Mouse (Mus musculus): ENCODE measurements around the gene Pitpnm3. TPM values are rescaled to one million over a fixed set of nuclear protein-coding genes. Genes with fewer than 3 reads are reported as not detected.

The Pitpnm3 gene
- polyA plus RNA-seq, 1 experiment from 2014 or later, result 0.24 TPM

DNA sequence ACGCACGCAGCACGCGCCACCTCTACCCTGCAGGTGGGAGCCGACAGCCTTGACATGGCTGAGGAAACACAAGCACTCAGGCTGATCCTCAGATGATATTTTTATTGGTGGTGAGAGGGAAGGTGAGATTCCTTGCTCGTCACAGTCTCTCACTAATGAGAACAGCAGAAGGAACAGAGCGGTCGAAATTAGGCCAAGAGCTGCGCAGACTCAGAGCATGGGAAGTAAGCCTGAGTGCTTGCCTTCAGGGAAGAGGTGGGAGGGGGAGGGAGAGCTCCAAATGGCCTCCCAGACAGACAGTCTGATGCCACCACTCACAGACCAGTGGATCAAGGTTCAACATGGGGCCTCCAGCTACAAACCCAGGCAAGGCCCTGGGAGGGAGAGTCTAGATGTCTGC, 109.1 kb downstream of the Pitpnm3 start:
- H3K36me3 ChIP-seq (ENCODE audit: control insufficient read depth, insufficient read depth, low read length), result no peaks in the 10 kb centered on the region
- no peak overlapping the region for H3K27ac ChIP-seq (replicated peaks; ENCODE audit: low read depth, low read length)
- no peaks in the 10 kb centered on the region for H3K9me3 ChIP-seq (ENCODE audit: control insufficient read depth, low read length)
- H3K4me3 ChIP-seq (ENCODE audit: low read depth, low read length), result no peak overlapping the region
- H3K4me2 ChIP-seq (ENCODE audit: low read depth, severe bottlenecking), result no peak overlapping the region
- WGBS, result 86% methylated on average over 9 of the region's 9 CpGs
- no peaks in the 10 kb centered on the region for H3K4me1 ChIP-seq (ENCODE audit: control insufficient read depth, insufficient read depth, low read length)
- no peak for ATAC-seq (ENCODE audit: insufficient number of reproducible peaks, low FRiP score, low TSS enrichment, low read depth)
- DNase-seq (ENCODE audit: low spot score), result no peak
- H3K27me3 ChIP-seq (ENCODE audit: control insufficient read depth, insufficient read depth, low read length), result peaks cover 2% of the 10 kb centered on the region; the same call in 1 of the 2 replicates
- H3K9ac ChIP-seq (ENCODE audit: low read length), result no peak overlapping the region

DNA sequence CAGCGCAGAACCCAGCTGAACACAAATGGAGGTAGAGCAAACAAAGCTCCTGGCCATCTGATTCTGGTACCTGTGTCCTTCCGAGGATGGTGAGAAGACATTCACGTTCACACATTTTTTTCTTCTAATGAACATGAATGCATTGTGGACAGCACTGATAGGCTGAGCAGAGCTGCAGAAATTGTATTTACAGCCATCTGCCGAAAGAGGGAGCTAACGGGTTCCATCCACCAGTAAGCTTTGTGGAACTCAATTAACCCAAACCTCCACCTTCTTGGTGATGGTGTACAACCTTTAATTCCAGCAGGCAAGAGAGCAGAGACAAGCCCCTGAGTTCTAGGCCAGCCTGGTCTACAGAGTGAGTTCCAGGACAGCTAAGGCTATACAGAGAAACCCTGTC, 109.7 kb downstream of the Pitpnm3 start:
- no peak overlapping the region for H3K27ac ChIP-seq (replicated peaks; ENCODE audit: low read depth, low read length)
- H3K4me2 ChIP-seq (ENCODE audit: low read depth, severe bottlenecking), result no peak overlapping the region
- peaks cover 2% of the 10 kb centered on the region; the same call in 1 of the 2 replicates for H3K27me3 ChIP-seq (ENCODE audit: control insufficient read depth, insufficient read depth, low read length)
- no peak overlapping the region for H3K9ac ChIP-seq (ENCODE audit: low read length)
- WGBS, result 41% methylated on average over 5 of the region's 5 CpGs
- H3K9me3 ChIP-seq (ENCODE audit: control insufficient read depth, low read length), result no peaks in the 10 kb centered on the region
- H3K4me3 ChIP-seq (ENCODE audit: low read depth, low read length), result no peak overlapping the region
- ATAC-seq (ENCODE audit: insufficient number of reproducible peaks, low FRiP score, low TSS enrichment, low read depth) (no peak), DNase-seq (ENCODE audit: low spot score) (peak; percentile 45)
- no peaks in the 10 kb centered on the region for H3K36me3 ChIP-seq (ENCODE audit: control insufficient read depth, insufficient read depth, low read length)
- no peaks in the 10 kb centered on the region for H3K4me1 ChIP-seq (ENCODE audit: control insufficient read depth, insufficient read depth, low read length)

DNA sequence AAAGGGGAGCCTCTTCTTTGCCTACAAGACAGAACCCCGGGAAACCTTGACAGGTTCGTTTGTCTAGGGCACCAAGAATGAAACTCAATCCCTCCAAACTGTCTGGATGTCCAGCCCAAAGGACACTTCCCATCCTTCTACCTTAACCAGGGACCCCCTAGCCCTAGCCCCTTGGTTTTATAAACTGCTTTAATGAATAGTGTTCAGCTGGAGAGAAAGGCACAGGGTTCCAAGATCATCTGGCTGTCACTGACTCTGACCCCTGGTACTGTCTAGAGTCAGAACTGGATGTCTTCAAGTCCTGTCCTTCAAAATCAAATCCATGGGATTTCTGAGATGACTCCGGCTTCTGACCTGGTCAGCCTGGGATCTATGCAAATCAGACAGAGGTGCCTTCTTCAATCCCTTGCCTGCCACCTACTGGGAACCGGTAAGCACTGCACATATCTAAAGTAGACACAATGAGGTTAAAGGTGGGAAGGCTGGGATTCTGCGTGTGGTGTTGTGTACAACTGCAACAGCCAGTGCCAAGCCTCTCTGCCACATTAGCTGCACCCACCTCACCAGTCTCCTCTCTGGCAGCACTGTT, 111.3 kb downstream of the Pitpnm3 start:
- peaks cover 2% of the 10 kb centered on the region; the same call in 1 of the 2 replicates for H3K27me3 ChIP-seq (ENCODE audit: control insufficient read depth, insufficient read depth, low read length)
- no peak for ATAC-seq (ENCODE audit: insufficient number of reproducible peaks, low FRiP score, low TSS enrichment, low read depth)
- H3K9ac ChIP-seq (ENCODE audit: low read length), result no peak overlapping the region
- no peaks in the 10 kb centered on the region for H3K4me1 ChIP-seq (ENCODE audit: control insufficient read depth, insufficient read depth, low read length)
- H3K9me3 ChIP-seq (ENCODE audit: control insufficient read depth, low read length), result no peaks in the 10 kb centered on the region
- H3K27ac ChIP-seq (replicated peaks; ENCODE audit: low read depth, low read length), result no peak overlapping the region
- H3K36me3 ChIP-seq (ENCODE audit: control insufficient read depth, insufficient read depth, low read length), result no peaks in the 10 kb centered on the region
- no peak overlapping the region for H3K4me2 ChIP-seq (ENCODE audit: low read depth, severe bottlenecking)
- no peak overlapping the region for H3K4me3 ChIP-seq (ENCODE audit: low read depth, low read length)
- DNase-seq (ENCODE audit: low spot score), result peak; percentile 67
- WGBS, result 23% methylated on average over 5 of the region's 5 CpGs

DNA sequence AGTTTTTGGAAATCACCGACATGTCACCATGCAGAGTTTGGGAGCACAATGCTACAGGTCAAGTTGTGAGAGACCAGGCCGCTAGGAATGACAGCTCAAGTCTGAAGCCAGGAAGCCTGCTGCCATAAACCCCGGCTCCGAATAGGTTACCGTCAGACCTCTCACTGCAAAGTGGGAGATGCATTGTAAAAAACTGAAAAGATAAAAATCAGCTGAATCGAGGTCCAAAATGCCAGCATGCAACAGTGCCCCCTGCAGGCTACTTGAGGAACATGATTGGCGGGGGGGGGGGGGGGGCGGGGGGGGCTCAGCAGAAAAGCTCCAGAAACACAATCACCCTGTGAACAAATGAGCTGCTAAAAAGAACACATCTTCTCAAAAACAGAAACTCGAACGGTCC, 112.0 kb downstream of the Pitpnm3 start:
- Histone ChIP-seq H3K36me3 (ENCODE audit: control insufficient read depth, insufficient read depth, low read length) (no peaks in the 10 kb centered on the region), H3K4me2 (ENCODE audit: low read depth, severe bottlenecking) (no peak overlapping the region), H3K4me3 (ENCODE audit: low read depth, low read length) (no peak overlapping the region), H3K9ac (ENCODE audit: low read length) (no peak overlapping the region), H3K9me3 (ENCODE audit: control insufficient read depth, low read length) (no peaks in the 10 kb centered on the region), H3K27me3 (ENCODE audit: control insufficient read depth, insufficient read depth, low read length) (no peaks in the 10 kb centered on the region), H3K4me1 (ENCODE audit: control insufficient read depth, insufficient read depth, low read length) (no peaks in the 10 kb centered on the region), H3K27ac (replicated peaks; ENCODE audit: low read depth, low read length) (no peak overlapping the region)
- no peak for ATAC-seq (ENCODE audit: insufficient number of reproducible peaks, low FRiP score, low TSS enrichment, low read depth)
- 38% methylated on average over 10 of the region's 10 CpGs for WGBS
- no peak for DNase-seq (ENCODE audit: low spot score)

DNA sequence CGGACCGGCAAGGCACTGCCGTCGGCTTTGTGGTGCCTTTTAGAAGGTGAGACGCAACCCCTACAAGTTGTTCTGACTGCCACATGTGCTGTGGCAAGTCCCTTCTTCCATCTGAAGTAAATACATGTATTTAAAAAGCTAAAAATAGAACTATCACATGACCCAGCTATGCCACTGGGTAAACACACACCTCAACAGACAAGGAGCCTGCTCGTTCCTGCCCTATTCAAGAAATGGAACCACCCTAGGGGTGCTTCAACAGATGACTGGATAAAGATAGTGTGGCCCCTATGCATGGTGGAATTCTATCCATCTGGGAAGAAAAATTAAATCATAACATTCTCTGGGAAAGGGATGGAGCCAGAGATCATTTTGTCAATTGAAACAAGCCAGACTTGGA, 112.8 kb downstream of the Pitpnm3 start:
- ATAC-seq (ENCODE audit: insufficient number of reproducible peaks, low FRiP score, low TSS enrichment, low read depth), result no peak
- 88% methylated on average over 6 of the region's 6 CpGs for WGBS
- H3K4me2 ChIP-seq (ENCODE audit: low read depth, severe bottlenecking), result no peak overlapping the region

DNA sequence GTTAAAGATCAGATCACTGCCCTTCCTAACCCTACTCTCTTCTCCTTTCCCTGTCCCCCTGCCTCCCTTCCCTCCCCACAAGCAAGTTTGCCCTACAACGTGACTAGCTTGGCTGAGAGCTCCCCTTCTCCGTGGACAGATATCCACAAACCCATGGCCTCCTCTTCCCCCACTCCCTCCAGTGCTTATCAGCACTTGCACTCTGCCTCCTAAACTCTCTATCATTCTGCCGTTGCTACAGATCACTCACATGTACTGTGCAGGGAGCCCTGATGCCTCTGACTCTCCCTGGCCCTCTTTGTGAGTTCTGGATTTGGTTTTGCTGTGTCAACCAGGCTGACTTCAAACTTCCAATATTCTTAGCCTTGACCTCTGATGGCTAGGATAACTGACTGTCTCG, 114.6 kb downstream of the Pitpnm3 start:
- no peak for DNase-seq (ENCODE audit: low spot score)
- H3K9ac ChIP-seq (ENCODE audit: low read length), result no peak overlapping the region
- H3K4me1 ChIP-seq (ENCODE audit: control insufficient read depth, insufficient read depth, low read length), result no peaks in the 10 kb centered on the region
- WGBS, result 65% methylated on average over 4 of the region's 4 CpGs
- no peaks in the 10 kb centered on the region for H3K27me3 ChIP-seq (ENCODE audit: control insufficient read depth, insufficient read depth, low read length)
- ATAC-seq (ENCODE audit: insufficient number of reproducible peaks, low FRiP score, low TSS enrichment, low read depth), result no peak
- H3K4me3 ChIP-seq (ENCODE audit: low read depth, low read length), result no peak overlapping the region
- no peak overlapping the region for H3K27ac ChIP-seq (replicated peaks; ENCODE audit: low read depth, low read length)
- H3K4me2 ChIP-seq (ENCODE audit: low read depth, severe bottlenecking), result no peak overlapping the region
- no peaks in the 10 kb centered on the region for H3K9me3 ChIP-seq (ENCODE audit: control insufficient read depth, low read length)
- H3K36me3 ChIP-seq (ENCODE audit: control insufficient read depth, insufficient read depth, low read length), result no peaks in the 10 kb centered on the region

More for the DNA sequence above, 112.8 kb downstream of the Pitpnm3 start:
- Histone ChIP-seq H3K9me3 (ENCODE audit: control insufficient read depth, low read length) (no peaks in the 10 kb centered on the region), H3K27me3 (ENCODE audit: control insufficient read depth, insufficient read depth, low read length) (no peaks in the 10 kb centered on the region), H3K4me1 (ENCODE audit: control insufficient read depth, insufficient read depth, low read length) (no peaks in the 10 kb centered on the region), H3K9ac (ENCODE audit: low read length) (no peak overlapping the region), H3K36me3 (ENCODE audit: control insufficient read depth, insufficient read depth, low read length) (no peaks in the 10 kb centered on the region), H3K4me3 (ENCODE audit: low read depth, low read length) (no peak overlapping the region), H3K27ac (replicated peaks; ENCODE audit: low read depth, low read length) (no peak overlapping the region)
- no peak for DNase-seq (ENCODE audit: low spot score)

DNA sequence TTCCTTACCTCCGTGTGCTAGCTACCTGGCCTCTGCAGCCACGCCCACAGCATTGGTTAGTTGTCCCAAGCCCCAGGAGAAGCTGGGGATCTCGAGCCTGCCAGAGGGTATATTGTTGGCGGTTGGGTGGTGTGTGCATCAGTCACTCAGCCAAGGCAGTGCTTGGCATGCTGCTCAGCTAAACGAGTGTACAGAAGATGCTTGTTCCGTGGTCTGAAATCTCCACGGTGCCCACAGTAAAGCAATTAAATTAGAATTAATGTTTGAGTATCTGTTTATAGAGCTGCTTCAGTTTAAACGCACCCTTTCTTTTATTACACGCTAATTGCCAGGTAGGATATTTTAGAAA, 118.4 kb downstream of the Pitpnm3 start:
- Histone ChIP-seq H3K36me3 (ENCODE audit: control insufficient read depth, insufficient read depth, low read length) (no peaks in the 10 kb centered on the region), H3K9ac (ENCODE audit: low read length) (no peak overlapping the region), H3K9me3 (ENCODE audit: control insufficient read depth, low read length) (no peaks in the 10 kb centered on the region), H3K27ac (replicated peaks; ENCODE audit: low read depth, low read length) (no peak overlapping the region), H3K4me3 (ENCODE audit: low read depth, low read length) (no peak overlapping the region), H3K4me2 (ENCODE audit: low read depth, severe bottlenecking) (no peak overlapping the region), H3K4me1 (ENCODE audit: control insufficient read depth, insufficient read depth, low read length) (no peaks in the 10 kb centered on the region), H3K27me3 (ENCODE audit: control insufficient read depth, insufficient read depth, low read length) (no peaks in the 10 kb centered on the region)
- 80% methylated on average over 9 of the region's 9 CpGs for WGBS
- DNase-seq (ENCODE audit: low spot score), result no peak
- ATAC-seq (ENCODE audit: insufficient number of reproducible peaks, low FRiP score, low TSS enrichment, low read depth), result no peak

DNA sequence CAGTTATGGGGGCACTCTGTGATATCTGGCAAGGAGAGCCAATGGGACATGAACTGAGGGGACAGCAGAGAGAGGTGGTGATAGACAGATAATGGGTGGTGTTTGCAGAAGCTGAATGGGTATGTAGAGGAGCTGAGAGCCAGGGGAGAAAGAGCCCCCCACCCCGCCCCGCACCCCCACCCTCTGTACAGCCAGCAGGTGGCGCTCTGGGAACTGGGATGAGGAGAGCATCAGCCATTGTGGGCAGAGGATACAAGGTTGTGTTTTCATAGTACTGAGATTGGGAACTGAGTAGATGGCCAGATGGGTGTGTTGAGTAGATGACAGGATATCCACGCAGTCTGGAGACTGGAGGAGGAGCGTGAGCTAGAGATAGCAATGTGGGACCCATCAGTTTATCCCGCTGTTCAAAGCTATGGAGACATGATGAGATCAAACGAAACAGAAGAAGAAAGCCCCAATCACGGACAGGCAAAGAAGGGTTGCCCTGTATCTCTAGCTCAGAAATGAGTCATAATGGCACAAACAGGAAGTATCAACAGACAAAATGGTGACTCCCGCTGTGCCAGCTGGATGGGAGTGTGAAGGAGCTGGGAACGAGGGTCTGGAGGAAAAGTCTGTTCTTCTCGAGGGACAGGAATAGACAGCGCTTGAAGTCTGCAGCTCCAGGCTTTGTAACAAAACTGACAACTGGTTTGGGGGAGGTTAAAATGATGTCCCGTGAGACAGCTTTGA, 118.9 kb downstream of the Pitpnm3 start:
- DNase-seq (ENCODE audit: low spot score) (no peak), ATAC-seq (ENCODE audit: insufficient number of reproducible peaks, low FRiP score, low TSS enrichment, low read depth) (no peak)
- WGBS, result 80% methylated on average over 13 of the region's 13 CpGs
- no peak overlapping the region for H3K27ac ChIP-seq (replicated peaks; ENCODE audit: low read depth, low read length)
- no peak overlapping the region for H3K9ac ChIP-seq (ENCODE audit: low read length)
- no peaks in the 10 kb centered on the region for H3K9me3 ChIP-seq (ENCODE audit: control insufficient read depth, low read length)
- no peaks in the 10 kb centered on the region for H3K4me1 ChIP-seq (ENCODE audit: control insufficient read depth, insufficient read depth, low read length)
- H3K4me2 ChIP-seq (ENCODE audit: low read depth, severe bottlenecking), result no peak overlapping the region
- no peak overlapping the region for H3K4me3 ChIP-seq (ENCODE audit: low read depth, low read length)
- no peaks in the 10 kb centered on the region for H3K36me3 ChIP-seq (ENCODE audit: control insufficient read depth, insufficient read depth, low read length)
- H3K27me3 ChIP-seq (ENCODE audit: control insufficient read depth, insufficient read depth, low read length), result no peaks in the 10 kb centered on the region

Measured in limb, embryonic 11.5 days (tissue).